Mouse (Mus musculus) heart, embryonic 14.5 days (tissue): Measurements from ENCODE around the gene Srsf2. TPM values are rescaled to one million over a fixed set of nuclear protein-coding genes. Genes with fewer than 3 reads are reported as not detected.

Source experiments
- ATAC-seq: fragments of 200-750 bp; cut with Nextera tagmentation; 2 replicates; pipeline ENCODE4 v1.8.0; 2017; ENCODE audit warnings: low read depth, moderate TSS enrichment; ENCODE audit not compliant: insufficient number of reproducible peaks, insufficient read depth, low FRiP score
- H3K27ac ChIP-seq, 2 experiments: fragments of 200-500 bp in 1 of 2; fragments of 300-500 bp in 1 of 2; sonication (generic) in 1 of 2; replicated peaks in 1 of 2; 2 replicates each; pipeline ENCODE4 v1.5.1; 2012 to 2014; ENCODE audit warnings: low read depth in 2 of 2, low read length in 2 of 2, control low read depth in 1 of 2, mild to moderate bottlenecking in 1 of 2, mixed read lengths in 1 of 2; ENCODE audit not compliant: control insufficient read depth in 1 of 2, insufficient read depth in 1 of 2
- H3K27me3 ChIP-seq: fragments of 300-500 bp; sonication (generic); 2 replicates; pipeline ENCODE4 v1.6.1; 2014; ENCODE audit warnings: mild to moderate bottlenecking, low read length, control low read depth; ENCODE audit not compliant: control insufficient read depth, insufficient read depth
- H3K36me3 ChIP-seq: fragments of 300-500 bp; sonication (generic); 2 replicates; pipeline ENCODE4 v1.6.1; 2014; ENCODE audit warnings: mild to moderate bottlenecking, control low read depth, low read length, mixed read lengths; ENCODE audit not compliant: control insufficient read depth, insufficient read depth
- H3K4me1 ChIP-seq, 2 experiments: fragments of 200-500 bp in 1 of 2; fragments of 300-500 bp in 1 of 2; sonication (generic) in 1 of 2; 2 replicates each; pipeline ENCODE4 v1.6.1; 2012 to 2014; ENCODE audit warnings: low read length in 2 of 2, control low read depth in 1 of 2, mixed read lengths in 1 of 2; ENCODE audit not compliant: control insufficient read depth in 2 of 2, insufficient read depth in 2 of 2
- H3K4me2 ChIP-seq: fragments of 300-500 bp; sonication (generic); 2 replicates; pipeline ENCODE4 v1.6.1; 2014; ENCODE audit warnings: mild to moderate bottlenecking, low read length
- H3K4me3 ChIP-seq, 2 experiments: fragments of 200-500 bp in 1 of 2; fragments of 300-500 bp in 1 of 2; sonication (generic) in 1 of 2; 2 replicates each; pipeline ENCODE4 v1.5.1; 2012 to 2014; ENCODE audit warnings: low read length in 2 of 2, mild to moderate bottlenecking in 2 of 2, control low read depth in 1 of 2, low read depth in 1 of 2, moderate library complexity in 1 of 2; ENCODE audit not compliant: control insufficient read depth in 1 of 2, insufficient read depth in 1 of 2
- H3K9ac ChIP-seq: fragments of 300-500 bp; sonication (generic); 2 replicates; pipeline ENCODE4 v1.6.1; 2014; ENCODE audit warnings: mild to moderate bottlenecking, low read length
- H3K9me3 ChIP-seq: fragments of 300-500 bp; sonication (generic); 2 replicates; pipeline ENCODE4 v1.6.1; 2016; ENCODE audit warnings: low read length, control low read depth; ENCODE audit not compliant: control insufficient read depth
- WGBS: fragments of 180-500 bp; shearing (Covaris S2); extraction: QIAGEN DNeasy Blood & Tissue Kit; methylation state at CpG from one replicate; pipeline ENCODE4 v1.1.7; 2014; 5-methylcytosine and 5-hydroxymethylcytosine counted together
- polyA plus RNA-seq: library from polyadenylated mRNA; unstranded; fragments of >200 nt; fragmentation: Nextera tagmentation; extraction: Ambion mirVana; gene quantifications from 2 replicates; pipeline ENCODE4 v1.2.1, GENCODE M21; 2014

The Srsf2 gene
- polyA plus RNA-seq, 1 experiment from 2014 or later = 569 TPM

DNA sequence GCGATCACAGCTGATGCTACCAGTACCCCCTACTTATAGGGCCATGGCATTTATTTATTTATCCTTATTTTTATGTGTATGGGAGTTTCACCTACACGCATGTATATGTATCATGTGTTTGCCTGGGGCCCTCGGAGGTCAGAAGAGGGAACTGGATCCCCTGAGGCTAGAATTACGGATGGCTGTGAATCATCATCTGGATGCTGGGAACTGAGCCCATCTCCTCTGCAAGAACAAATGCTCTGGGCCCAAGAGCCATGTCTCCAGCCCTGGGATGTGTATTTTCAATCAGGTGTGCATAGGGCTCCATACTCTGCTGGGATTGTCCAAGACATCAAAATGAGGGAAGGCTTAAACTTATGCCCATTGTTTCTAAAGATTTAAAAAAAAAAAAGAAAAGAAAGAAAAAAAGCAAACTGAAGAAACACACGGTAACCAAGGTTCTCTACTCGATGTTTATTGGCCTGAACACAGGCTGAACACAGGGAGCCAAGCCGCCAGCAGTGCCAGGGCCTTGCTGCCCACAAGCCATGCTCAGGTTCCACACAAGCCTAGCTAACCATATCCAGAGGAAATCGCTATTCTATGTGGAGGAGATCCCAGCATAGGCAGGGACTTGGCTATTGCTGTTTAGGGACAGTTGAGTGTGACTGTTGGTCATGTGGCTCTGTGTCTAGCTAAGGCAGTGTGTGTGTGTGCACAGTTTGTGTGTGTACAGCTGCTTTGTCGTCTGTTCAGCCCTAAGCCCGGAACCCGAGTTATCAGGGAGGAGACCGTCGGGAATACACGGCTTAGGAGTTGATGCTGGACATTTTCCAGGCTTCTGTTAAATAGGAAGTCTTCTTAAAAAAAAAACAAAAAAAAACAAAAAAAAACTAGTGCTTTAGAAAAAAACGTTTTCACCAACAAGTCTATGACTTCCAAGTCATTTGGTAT lies 46.5 kb downstream of the Srsf2 start:
- Histone ChIP-seq H3K27ac (peak overlapping the region; percentile 58 to 71), H3K27me3 (no peaks in the 10 kb centered on the region; the same call in 1 of the 2 replicates), H3K4me3 (no peak overlapping the region), H3K9me3 (no peaks in the 10 kb centered on the region), H3K9ac (peak overlapping the region; percentile 36; the same call in 1 of the 2 replicates), H3K4me2 (no peak overlapping the region), H3K36me3 (peaks cover 9% of the 10 kb centered on the region), H3K4me1 (peaks cover 8 to 12% of the 10 kb centered on the region in 2 experiments)
- WGBS = 55% methylated on average over 15 of the region's 15 CpGs
- ATAC-seq = no peak

DNA sequence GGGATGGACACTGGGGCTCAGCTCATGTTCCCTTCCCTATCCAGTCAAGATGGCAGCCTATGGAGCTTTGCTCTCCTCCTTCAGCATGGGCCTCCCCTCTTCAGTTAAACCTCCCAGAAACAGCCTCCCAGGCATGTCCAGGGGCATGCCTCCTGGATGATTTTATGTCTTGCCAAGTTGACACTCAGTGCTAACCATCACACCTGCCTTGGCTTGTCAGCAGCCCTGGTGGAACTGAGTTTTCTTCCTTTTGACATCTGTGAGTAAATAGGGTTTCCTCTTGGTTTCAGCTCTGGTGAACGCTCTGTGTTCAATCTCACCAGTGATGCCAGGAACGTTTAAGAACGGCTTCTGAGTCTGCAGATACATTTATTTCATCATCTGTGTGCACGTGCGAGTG lies 50.2 kb downstream of the Srsf2 start:
- no peak for ATAC-seq
- no peak overlapping the region for H3K4me3 ChIP-seq
- peaks cover 5 to 6% of the 10 kb centered on the region in 2 experiments; a peak in 3 of 4 replicates for H3K4me1 ChIP-seq
- no peak overlapping the region for H3K4me2 ChIP-seq
- H3K27me3 ChIP-seq = no peaks in the 10 kb centered on the region
- 77% methylated on average over 5 of the region's 5 CpGs for WGBS
- H3K9ac ChIP-seq = no peak overlapping the region
- no peaks in the 10 kb centered on the region for H3K36me3 ChIP-seq
- no peak overlapping the region for H3K27ac ChIP-seq
- no peaks in the 10 kb centered on the region for H3K9me3 ChIP-seq

DNA sequence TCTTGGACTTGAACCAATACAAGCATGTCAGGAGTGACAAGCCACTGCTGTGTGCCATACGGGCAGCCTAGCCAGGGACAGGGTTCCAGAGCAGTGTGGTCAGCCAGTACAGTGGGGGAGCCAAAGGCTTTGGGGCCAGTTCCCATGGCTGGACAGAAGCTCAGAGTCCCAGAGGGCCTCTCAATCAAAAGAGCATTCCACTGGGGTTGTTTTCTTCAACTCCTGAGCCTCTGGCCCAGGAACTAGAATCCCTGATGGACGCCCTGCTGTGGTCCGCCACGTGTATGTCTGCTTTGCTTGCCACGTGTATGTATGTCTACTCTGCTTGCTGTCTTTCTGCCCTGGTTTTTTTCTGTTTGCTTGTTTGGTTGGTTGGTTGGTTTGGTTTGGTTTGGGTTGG lies 51.8 kb downstream of the Srsf2 start:
- Histone ChIP-seq H3K27me3 (no peaks in the 10 kb centered on the region), H3K9me3 (no peaks in the 10 kb centered on the region), H3K4me2 (no peak overlapping the region), H3K4me1 (peaks cover 3% of the 10 kb centered on the region in 2 experiments; a peak in 3 of 4 replicates), H3K4me3 (no peak overlapping the region), H3K27ac (no peak overlapping the region), H3K36me3 (no peaks in the 10 kb centered on the region), H3K9ac (no peak overlapping the region)
- ATAC-seq = no peak
- WGBS = 50% methylated on average over 5 of the region's 5 CpGs

Other genes with a start within 250 kb of the Srsf2 start
- gene Rhbdf2, start 226.1 kb downstream of the Srsf2 start, polyA plus RNA-seq = 6.4 and 6.6 TPM in 2 replicates
- gene Prcd, start 199.6 kb downstream of the Srsf2 start, polyA plus RNA-seq = 1.3 and 1.9 TPM in 2 replicates
- 5.8 and 6.7 TPM in 2 replicates for gene Cygb, start 198.8 kb downstream of the Srsf2 start, polyA plus RNA-seq
- not detected in 2 replicates for gene St6galnac1, start 77.6 kb downstream of the Srsf2 start, polyA plus RNA-seq
- gene Mxra7, start 25.0 kb downstream of the Srsf2 start, polyA plus RNA-seq = 15.0 and 16.7 TPM in 2 replicates
- gene Mettl23, start 9.8 kb downstream of the Srsf2 start, polyA plus RNA-seq = 70.9 and 79.2 TPM in 2 replicates
- 59.0 and 63.7 TPM in 2 replicates for gene Jmjd6, start 9.6 kb downstream of the Srsf2 start, polyA plus RNA-seq
- gene Mfsd11, start 654 bp downstream of the Srsf2 start, polyA plus RNA-seq = 31.9 and 39.7 TPM in 2 replicates
- gene Mgat5b, start 65.8 kb upstream of the Srsf2 start, polyA plus RNA-seq = 0.35 and 0.50 TPM in 2 replicates